Mouse (Mus musculus): ENCODE results near the gene Gm8356.
"Not testable (repeated sequence)": the region's sequence is repeated elsewhere in the genome, so short reads cannot be mapped to it uniquely, and the experiment has no call there.

DNA sequence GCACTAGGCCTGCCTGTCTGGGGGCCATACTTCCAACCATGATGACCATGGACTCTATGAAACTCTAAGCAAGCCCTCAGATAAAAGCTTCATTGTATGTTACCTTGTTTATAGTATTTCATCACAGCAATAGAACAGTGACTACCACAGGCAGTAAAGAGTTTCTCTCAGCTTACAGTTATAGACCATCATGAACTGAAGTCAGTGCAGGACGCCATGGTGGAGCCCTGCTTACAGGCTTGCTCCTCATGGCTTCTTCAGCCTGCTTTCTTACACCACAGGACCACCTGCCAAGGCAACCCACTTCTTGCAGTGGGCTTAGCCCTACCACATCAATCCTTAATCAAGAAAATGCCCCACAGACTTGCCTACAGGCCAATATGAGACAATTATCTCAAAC, 51.5 kb downstream of the Gm8356 start:
- not testable (repeated sequence) for TF ChIP-seq CTCF, EP300 (IDR thresholded peaks at IDR 0.05; ENCODE audit: low read depth)

All from liver, embryonic 14.5 days (tissue).